Mouse (Mus musculus): ENCODE results near the gene Gm49661. TPM values are rescaled to one million over a fixed set of nuclear protein-coding genes. Genes with fewer than 3 reads are reported as not detected.

The Gm49661 gene
- polyA plus RNA-seq, 1 experiment from 2014 or later, result not detected

- Histone ChIP-seq H3K4me2 (replicated peaks) (no peak overlapping the region), H3K36me3 (0 out of 2 replicates have a peak, but pooled peaks cover 4% of the 10 kb centered on the region)
- 38% methylated on average over 20 of the region's 20 CpGs for WGBS
These were observed 51.5 kb downstream of the Gm49661 start for GRCm38 (mm10) chr8:84917781-84918180.

More at GRCm38 (mm10) chr8:84917781-84918180, 51.5 kb downstream of the Gm49661 start:
- Histone ChIP-seq H3K9ac (no peak overlapping the region), H3K4me1 (peaks cover 6% of the 10 kb centered on the region), H3K27ac (no peak overlapping the region), H3K4me3 (no peak overlapping the region), H3K27me3 (peaks cover 55% of the 10 kb centered on the region), H3K9me3 (no peaks in the 10 kb centered on the region)
- ATAC-seq (ENCODE audit: insufficient number of reproducible peaks, insufficient read depth, low FRiP score, low TSS enrichment), result 0 out of 2 replicates have a peak, but pooled peaks have one; percentile 29

Small RNA genes lying within 50 kb of the gene (microRNA-seq; reads per million reads assigned to microRNA genes)
- gene Gm24197, result not detected

Other genes with a start within 250 kb of the Gm49661 start
- 7.1 and 7.4 TPM in 2 replicates for gene G430095P16Rik, start 246.4 kb downstream of the Gm49661 start, polyA plus RNA-seq (2016; fragmentation: Nextera tagmentation; extraction: Ambion mirVana)
- gene Nfix, start 169.1 kb downstream of the Gm49661 start, polyA plus RNA-seq (2016; fragmentation: Nextera tagmentation; extraction: Ambion mirVana), result 18.4 and 21.2 TPM in 2 replicates
- 5.3 and 5.5 TPM in 2 replicates for gene Dand5, start 146.6 kb downstream of the Gm49661 start, polyA plus RNA-seq (2016; fragmentation: Nextera tagmentation; extraction: Ambion mirVana)
- gene Gadd45gip1, start 137.9 kb downstream of the Gm49661 start, polyA plus RNA-seq (2016; fragmentation: Nextera tagmentation; extraction: Ambion mirVana), result 46.7 and 46.8 TPM in 2 replicates
- gene Rad23a, start 128.8 kb downstream of the Gm49661 start, polyA plus RNA-seq (2016; fragmentation: Nextera tagmentation; extraction: Ambion mirVana), result 96.0 TPM in 2 replicates
- 919 and 944 TPM in 2 replicates for gene Calr, start 122.5 kb downstream of the Gm49661 start, polyA plus RNA-seq (2016; fragmentation: Nextera tagmentation; extraction: Ambion mirVana)
- gene Farsa, start 112.4 kb downstream of the Gm49661 start, polyA plus RNA-seq (2016; fragmentation: Nextera tagmentation; extraction: Ambion mirVana), result 106 and 108 TPM in 2 replicates
- 84.1 and 91.7 TPM in 2 replicates for gene Syce2, start 97.3 kb downstream of the Gm49661 start, polyA plus RNA-seq (2016; fragmentation: Nextera tagmentation; extraction: Ambion mirVana)
- gene Gcdh, start 75.5 kb downstream of the Gm49661 start, polyA plus RNA-seq (2016; fragmentation: Nextera tagmentation; extraction: Ambion mirVana), result 44.3 and 45.2 TPM in 2 replicates
- 4.7 and 5.4 TPM in 2 replicates for gene Klf1, start 67.5 kb downstream of the Gm49661 start, polyA plus RNA-seq (2016; fragmentation: Nextera tagmentation; extraction: Ambion mirVana)
- gene Dnase2a, start 60.9 kb downstream of the Gm49661 start, polyA plus RNA-seq (2016; fragmentation: Nextera tagmentation; extraction: Ambion mirVana), result 14.8 and 15.4 TPM in 2 replicates
- 5.3 and 5.7 TPM in 2 replicates for gene Mast1, start 32.1 kb downstream of the Gm49661 start, polyA plus RNA-seq (2016; fragmentation: Nextera tagmentation; extraction: Ambion mirVana)
- 0.50 and 0.52 TPM in 2 replicates for gene Rtbdn, start 22.4 kb downstream of the Gm49661 start, polyA plus RNA-seq (2016; fragmentation: Nextera tagmentation; extraction: Ambion mirVana)
- gene Prdx2, start 154 bp upstream of the Gm49661 start, polyA plus RNA-seq (2016; fragmentation: Nextera tagmentation; extraction: Ambion mirVana), result 1,038 and 1,130 TPM in 2 replicates
- gene Rnaseh2a, start 334 bp upstream of the Gm49661 start, polyA plus RNA-seq (2016; fragmentation: Nextera tagmentation; extraction: Ambion mirVana), result 104 and 115 TPM in 2 replicates
- gene Junb, start 9.3 kb upstream of the Gm49661 start, polyA plus RNA-seq (2016; fragmentation: Nextera tagmentation; extraction: Ambion mirVana), result 8.0 and 9.0 TPM in 2 replicates
- gene Hook2, start 21.2 kb upstream of the Gm49661 start, polyA plus RNA-seq (2016; fragmentation: Nextera tagmentation; extraction: Ambion mirVana), result 20.6 TPM in 2 replicates
- 0.08 TPM in 1 of 2 replicates, not detected in the other for gene Best2, start 45.1 kb upstream of the Gm49661 start, polyA plus RNA-seq (2016; fragmentation: Nextera tagmentation; extraction: Ambion mirVana)
- 125 and 132 TPM in 2 replicates for gene Asna1, start 55.8 kb upstream of the Gm49661 start, polyA plus RNA-seq (2016; fragmentation: Nextera tagmentation; extraction: Ambion mirVana)
- 160 and 176 TPM in 2 replicates for gene Trir, start 57.4 kb upstream of the Gm49661 start, polyA plus RNA-seq (2016; fragmentation: Nextera tagmentation; extraction: Ambion mirVana)
- gene Tnpo2, start 67.5 kb upstream of the Gm49661 start, polyA plus RNA-seq (2016; fragmentation: Nextera tagmentation; extraction: Ambion mirVana), result 31.7 and 33.3 TPM in 2 replicates
- gene Fbxw9, start 90.6 kb upstream of the Gm49661 start, polyA plus RNA-seq (2016; fragmentation: Nextera tagmentation; extraction: Ambion mirVana), result 32.8 and 35.8 TPM in 2 replicates
- gene Gm5741, start 98.5 kb upstream of the Gm49661 start, polyA plus RNA-seq (2016; fragmentation: Nextera tagmentation; extraction: Ambion mirVana), result 0.90 TPM in 1 of 2 replicates, not detected in the other
- 66.8 and 67.9 TPM in 2 replicates for gene Dhps, start 102.3 kb upstream of the Gm49661 start, polyA plus RNA-seq (2016; fragmentation: Nextera tagmentation; extraction: Ambion mirVana)
- 118 and 128 TPM in 2 replicates for gene Wdr83os, start 111.3 kb upstream of the Gm49661 start, polyA plus RNA-seq (2016; fragmentation: Nextera tagmentation; extraction: Ambion mirVana)
- gene Wdr83, start 111.9 kb upstream of the Gm49661 start, polyA plus RNA-seq (2016; fragmentation: Nextera tagmentation; extraction: Ambion mirVana), result 48.9 and 49.1 TPM in 2 replicates
- 25.9 and 27.6 TPM in 2 replicates for gene Man2b1, start 113.8 kb upstream of the Gm49661 start, polyA plus RNA-seq (2016; fragmentation: Nextera tagmentation; extraction: Ambion mirVana)
- gene Zfp791, start 153.7 kb upstream of the Gm49661 start, polyA plus RNA-seq (2016; fragmentation: Nextera tagmentation; extraction: Ambion mirVana), result 2.3 and 3.2 TPM in 2 replicates
- not detected in 2 replicates for gene Cks1brt, start 182.5 kb upstream of the Gm49661 start, polyA plus RNA-seq (2016; fragmentation: Nextera tagmentation; extraction: Ambion mirVana)